Mouse (Mus musculus) frontal cortex, postnatal 36 days (tissue): ENCODE measurements around the gene Igfbp2.

Source experiments
- DNase-seq, 2 experiments: peaks; one replicate each; pipeline ENCODE4 v3.0.0; 2022; ENCODE audit warnings: low spot score in 2 of 2

Gene Igfbp2

GRCm38 (mm10) chr1:72823751-72824706 is at the start of gene Igfbp2:
Igfbp2 (plus strand) TSS chr1:72824503.
- peak; percentile 26 to 35 for DNase-seq

- peak in 1 of 2 experiments; percentile 1 for DNase-seq
Observed at GRCm38 (mm10) chr1:72778789-72779188, 45.5 kb upstream of the Igfbp2 start.

- no peak for DNase-seq
Observed at GRCm38 (mm10) chr1:72780720-72781119, 43.6 kb upstream of the Igfbp2 start.

- DNase-seq = no peak
Observed at GRCm38 (mm10) chr1:72783341-72783740, 41.0 kb upstream of the Igfbp2 start.

- DNase-seq = no peak
Observed at GRCm38 (mm10) chr1:72784018-72784417, 40.3 kb upstream of the Igfbp2 start.

- DNase-seq = no peak
Observed at GRCm38 (mm10) chr1:72790670-72791069, 33.6 kb upstream of the Igfbp2 start.

- DNase-seq = no peak
Observed at GRCm38 (mm10) chr1:72791743-72792142, 32.6 kb upstream of the Igfbp2 start.

- DNase-seq = no peak
Observed at GRCm38 (mm10) chr1:72792262-72792661, 32.0 kb upstream of the Igfbp2 start.

GRCm38 (mm10) chr1:72793230-72793629 is 31.1 kb upstream of the Igfbp2 start:
- no peak for DNase-seq

- DNase-seq = no peak
Observed at GRCm38 (mm10) chr1:72796128-72796527, 28.2 kb upstream of the Igfbp2 start.

GRCm38 (mm10) chr1:72797102-72797665 is 27.1 kb upstream of the Igfbp2 start:
- DNase-seq = no peak

GRCm38 (mm10) chr1:72798441-72798840 is 25.9 kb upstream of the Igfbp2 start:
- no peak for DNase-seq

- no peak for DNase-seq
Observed at GRCm38 (mm10) chr1:72804031-72804430, 20.3 kb upstream of the Igfbp2 start.

GRCm38 (mm10) chr1:72805037-72805436 is 19.3 kb upstream of the Igfbp2 start:
- DNase-seq = no peak

- no peak for DNase-seq
Observed at GRCm38 (mm10) chr1:72805476-72806043, 18.7 kb upstream of the Igfbp2 start.

- DNase-seq = no peak
Observed at GRCm38 (mm10) chr1:72806044-72806584, 18.2 kb upstream of the Igfbp2 start.

GRCm38 (mm10) chr1:72809304-72809703 is 15.0 kb upstream of the Igfbp2 start:
- DNase-seq = no peak

GRCm38 (mm10) chr1:72809951-72810675 is 14.2 kb upstream of the Igfbp2 start:
- DNase-seq = peak; percentile 57 to 63

- no peak for DNase-seq
Observed at GRCm38 (mm10) chr1:72811061-72811460, 13.2 kb upstream of the Igfbp2 start.

- DNase-seq = no peak
Observed at GRCm38 (mm10) chr1:72813089-72813638, 11.1 kb upstream of the Igfbp2 start.

- DNase-seq = no peak
Observed at GRCm38 (mm10) chr1:72813639-72814403, 10.5 kb upstream of the Igfbp2 start.
